Mouse (Mus musculus) T-helper 1 cell (primary cell): ENCODE results near the gene 9130409I23Rik.
"Not testable (repeated sequence)": the region's sequence is repeated elsewhere in the genome, so short reads cannot be mapped to it uniquely, and the experiment has no call there.

Experiments
- in situ Hi-C: fragments of 300-600 bp; cut with MboI, MseI; formaldehyde crosslinking; loops from one replicate; pipeline ENCODE4 v1.15.1; 2025; ENCODE audit warnings: high pct_unique_total_duplicates

Gene 9130409I23Rik

GRCm38 (mm10) chr1:181022265-181022664, 28.8 kb upstream of the 9130409I23Rik start:
- in situ Hi-C loops: no loop called here

GRCm38 (mm10) chr1:181035015-181035778, 15.8 kb upstream of the 9130409I23Rik start:
- in situ Hi-C loops: not testable (repeated sequence)

DNA sequence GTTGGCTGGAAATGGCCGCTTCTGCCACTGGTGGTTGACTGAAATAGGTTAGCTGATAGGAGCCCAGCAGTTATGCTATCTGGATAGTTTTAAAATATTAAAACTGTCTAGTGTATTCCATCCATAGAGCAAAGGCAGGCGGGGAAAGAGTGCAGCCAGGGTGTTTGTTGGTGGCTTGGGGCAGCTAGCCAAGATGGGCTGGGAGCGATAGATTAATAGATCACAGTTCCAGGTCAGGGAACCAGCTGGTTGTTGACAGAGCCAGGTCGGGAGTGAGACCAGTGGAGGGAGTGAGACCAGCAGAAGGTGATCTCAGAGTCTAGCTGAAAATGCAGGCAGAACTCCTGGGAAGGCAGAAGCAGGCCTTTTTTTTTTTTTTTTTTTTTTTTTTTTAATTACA, 13.4 kb upstream of the 9130409I23Rik start:
- in situ Hi-C loops: no loop called here

GRCm38 (mm10) chr1:181039652-181040051, 11.4 kb upstream of the 9130409I23Rik start:
- in situ Hi-C loops: no loop called here

- in situ Hi-C loops: no loop called here
These were observed 3.5 kb upstream of the 9130409I23Rik start for GRCm38 (mm10) chr1:181047520-181047919.

DNA sequence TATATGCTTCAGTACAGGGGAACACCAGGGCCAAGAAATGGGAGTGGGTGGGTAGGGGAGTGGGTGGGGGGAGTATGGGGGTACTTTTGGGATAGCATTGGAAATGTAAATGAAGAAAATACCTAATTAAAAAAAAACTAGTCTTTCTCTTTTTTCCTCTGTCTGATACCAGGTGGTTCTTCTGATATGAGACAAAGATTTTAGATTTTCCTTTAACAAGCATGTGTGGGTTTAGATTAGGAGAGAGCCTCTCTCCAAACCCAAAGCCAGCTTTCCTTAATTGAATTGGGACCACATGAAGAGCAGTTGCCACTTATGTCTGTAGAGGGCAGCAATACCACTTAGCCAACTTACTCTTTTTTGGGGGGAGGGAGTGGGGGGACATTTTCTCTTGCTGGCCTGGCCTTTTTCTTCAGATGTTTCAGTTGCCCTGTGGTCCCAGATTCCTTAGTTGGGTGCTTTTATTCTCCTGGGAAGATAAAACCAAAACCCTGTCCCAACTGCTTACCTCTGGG, 1.7 kb upstream of the 9130409I23Rik start:
- in situ Hi-C loops: no loop called here

- in situ Hi-C loops: loop anchor here (25.0 kb wide), 1 partner anchor 484 kb away; no protein-coding TSS in a partner anchor
These were observed 1.9 kb downstream of the 9130409I23Rik start for GRCm38 (mm10) chr1:181052898-181053297.

GRCm38 (mm10) chr1:181061784-181062485, 10.9 kb downstream of the 9130409I23Rik start:
- in situ Hi-C loops: loop anchor here (25.0 kb wide), 1 partner anchor 475 kb away; no protein-coding TSS in a partner anchor

DNA sequence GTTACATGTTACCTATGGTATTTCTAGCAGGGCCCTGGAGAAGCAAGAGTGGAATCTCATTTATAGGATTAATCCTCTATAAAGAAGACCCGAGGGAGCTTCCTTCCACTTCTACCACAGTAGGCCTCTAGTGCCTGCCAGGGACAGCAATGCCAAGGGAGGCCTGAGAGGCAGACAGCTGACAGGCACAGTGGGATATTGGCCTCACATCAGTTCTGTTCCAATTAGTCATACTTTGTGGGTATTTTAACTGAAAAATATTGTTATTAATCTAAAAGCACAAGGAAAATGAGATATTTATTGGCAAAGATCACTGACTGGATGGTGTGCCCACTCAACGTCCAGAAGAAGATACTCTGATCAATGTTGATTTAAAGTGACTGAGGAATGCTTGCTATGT, 13.0 kb downstream of the 9130409I23Rik start:
- in situ Hi-C loops: loop anchor here (25.0 kb wide), 1 partner anchor 473 kb away; no protein-coding TSS in a partner anchor

GRCm38 (mm10) chr1:181064648-181065047, 13.6 kb downstream of the 9130409I23Rik start:
- in situ Hi-C loops: loop anchor here (25.0 kb wide), 1 partner anchor 473 kb away; no protein-coding TSS in a partner anchor

DNA sequence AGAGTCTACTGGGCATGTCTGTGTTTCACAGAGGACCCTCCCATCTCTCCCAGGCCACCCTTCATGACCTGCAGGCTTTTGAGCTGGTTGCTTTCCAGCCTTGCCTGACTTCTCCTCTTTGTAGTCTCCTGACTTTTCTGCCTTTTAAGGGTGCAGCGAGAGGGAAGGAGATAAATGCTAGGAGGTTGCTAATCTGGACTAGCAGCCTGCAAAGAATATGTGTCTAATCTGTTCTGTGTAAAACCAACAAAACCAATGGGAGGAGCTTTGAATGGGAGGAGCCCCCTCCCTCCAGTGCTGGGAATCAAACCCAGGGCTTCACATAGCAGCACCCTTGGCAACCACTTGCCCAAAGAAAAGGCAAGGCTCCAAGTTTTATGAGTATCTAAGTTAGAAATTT, 17.3 kb downstream of the 9130409I23Rik start:
- in situ Hi-C loops: loop anchor here (25.0 kb wide), 1 partner anchor 469 kb away; no protein-coding TSS in a partner anchor

DNA sequence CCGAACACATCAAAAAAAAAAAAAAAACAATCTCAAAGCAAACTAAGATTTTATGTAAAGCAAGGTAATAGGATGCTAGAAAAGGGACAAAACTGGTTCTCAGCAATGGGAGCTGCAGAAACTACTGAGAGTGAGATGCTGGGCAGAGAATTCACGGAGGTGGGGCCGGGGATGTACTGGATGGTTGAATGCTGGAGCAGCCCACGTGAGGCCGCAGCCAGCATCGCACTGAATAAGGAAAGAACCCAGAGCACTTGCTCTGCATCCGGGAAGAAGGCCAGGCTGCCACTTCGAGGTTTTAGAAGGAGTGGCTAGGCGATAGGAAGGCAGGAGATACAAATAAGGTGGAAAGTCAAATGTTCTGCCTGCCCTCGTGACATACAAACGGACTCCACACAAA, 18.6 kb downstream of the 9130409I23Rik start:
- in situ Hi-C loops: loop anchor here (25.0 kb wide), 1 partner anchor 468 kb away; no protein-coding TSS in a partner anchor

DNA sequence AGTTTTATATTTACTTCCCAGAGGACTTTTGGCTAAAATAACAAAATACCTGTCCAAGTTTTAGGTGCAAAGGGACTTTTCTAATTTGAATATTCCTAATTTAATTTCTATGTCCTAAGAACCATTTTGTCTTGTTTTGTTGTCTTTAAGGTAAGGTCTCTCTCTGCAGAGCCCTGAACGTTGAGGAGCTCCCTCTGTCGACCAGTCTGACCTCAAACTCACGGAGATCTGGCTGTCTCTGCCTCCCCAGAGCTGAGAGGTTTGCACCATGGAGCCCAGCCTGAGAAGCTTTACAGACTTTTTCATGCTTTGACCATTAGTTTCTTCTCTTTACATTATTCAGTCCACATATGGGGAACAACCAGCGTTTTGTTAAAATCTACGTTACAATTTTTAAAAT, 22.0 kb downstream of the 9130409I23Rik start:
- in situ Hi-C loops: loop anchor here (25.0 kb wide), 1 partner anchor 464 kb away; no protein-coding TSS in a partner anchor

DNA sequence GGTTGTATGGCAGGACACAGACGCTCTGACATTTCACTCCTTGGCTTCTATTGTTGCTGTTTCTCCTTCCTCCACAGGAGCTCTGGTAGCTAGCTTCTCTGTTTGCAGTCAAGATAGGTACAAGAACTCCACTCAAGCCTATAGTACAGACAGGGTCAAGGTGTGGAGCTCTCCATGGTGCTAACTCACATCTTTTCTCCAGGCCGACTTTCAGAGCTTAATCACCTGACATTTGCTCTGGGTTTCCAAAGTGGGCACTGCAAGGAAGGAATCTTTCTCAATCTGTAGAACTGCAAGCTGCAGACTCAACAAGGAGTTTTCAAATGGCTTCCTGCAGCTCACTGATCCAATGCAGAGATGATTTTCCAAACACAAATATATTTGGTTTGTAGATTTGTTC, 33.0 kb downstream of the 9130409I23Rik start:
- in situ Hi-C loops: no loop called here

DNA sequence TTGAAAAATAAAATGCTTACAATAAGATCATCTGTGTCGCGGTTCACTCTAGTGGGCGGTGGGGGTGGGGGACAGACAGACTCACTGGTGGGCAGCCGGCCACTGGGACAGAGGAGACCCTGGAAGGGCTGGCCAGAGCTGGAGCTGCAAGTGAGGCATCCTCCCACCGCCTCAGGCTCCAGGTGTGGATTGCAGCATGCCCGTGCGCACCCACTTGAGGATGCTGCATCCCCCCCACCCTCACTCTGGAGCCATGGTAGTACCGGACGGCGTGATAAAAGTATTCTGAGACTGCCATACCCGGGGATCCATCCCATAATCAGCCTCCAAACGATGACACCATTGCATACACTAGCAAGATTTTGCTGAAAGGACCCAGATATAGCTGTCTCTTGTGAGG, 39.0 kb downstream of the 9130409I23Rik start:
- in situ Hi-C loops: no loop called here
